Mouse (Mus musculus) megakaryocyte, adult 5-6 weeks (primary cell): Measurements from ENCODE around the gene Unk. TPM values are rescaled to one million over a fixed set of nuclear protein-coding genes. Genes with fewer than 3 reads are reported as not detected.

ENCODE experiments used
- ATAC-seq: 2 replicates; pipeline ENCODE4 v1.8.0; 2016; ENCODE audit warnings: mild to moderate bottlenecking, inconsistent platforms; ENCODE audit not compliant: poor library complexity, severe bottlenecking
- total RNA-seq, 2 experiments: library from RNA; stranded (forward) in 1 of 2; stranded (reverse) in 1 of 2; fragments of 153-499, 151-499 nt in 1 of 2; fragments of 221-1000, 200-1000 nt in 1 of 2; gene quantifications; 2 replicates each; pipeline versions ENCODE4 v1.2.3 to v1.2.4; 2015 to 2017

The Unk gene
- total RNA-seq, 2 experiments from 2014 or later: 7.8 to 10.5 TPM

DNA sequence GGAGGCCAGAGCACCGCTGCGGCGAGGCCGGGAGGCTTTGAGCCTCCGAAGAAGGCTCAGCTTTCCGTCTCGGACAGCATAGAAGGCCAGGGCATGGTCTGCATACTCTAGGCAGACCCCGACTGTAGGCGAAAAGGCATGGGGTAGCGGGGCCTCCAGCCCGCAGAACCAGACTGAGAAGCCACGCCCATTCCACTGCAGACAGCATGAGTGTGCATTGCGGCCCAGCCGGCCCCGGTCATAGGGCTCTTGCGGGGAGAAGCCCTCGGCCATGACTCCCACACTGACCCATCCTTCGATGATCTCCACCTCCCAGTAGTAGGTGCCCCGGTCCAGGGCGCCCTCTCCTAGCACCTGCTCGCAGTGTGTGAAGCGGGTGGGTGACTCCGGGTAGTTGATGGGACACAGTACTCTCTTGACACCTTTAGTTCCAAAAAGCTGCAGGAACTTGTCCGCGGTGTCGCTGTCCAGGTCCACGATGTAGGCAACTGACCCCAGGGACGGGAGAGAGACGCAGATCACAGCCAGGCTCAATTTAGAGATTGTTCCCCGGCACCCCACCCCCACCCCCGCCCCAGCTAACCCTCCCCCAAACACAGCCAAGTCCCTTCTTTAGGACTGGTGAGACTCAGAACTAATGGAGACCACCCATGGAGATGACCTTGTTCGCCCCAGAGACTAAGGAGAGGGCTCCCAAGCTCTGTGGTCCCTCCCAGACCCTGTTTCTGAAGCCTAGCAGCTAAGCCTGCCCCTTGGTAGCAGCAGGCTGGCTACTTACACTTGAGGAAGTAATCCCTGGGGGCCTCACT lies 76.2 kb downstream of the Unk start:
- ATAC-seq: no peak

DNA sequence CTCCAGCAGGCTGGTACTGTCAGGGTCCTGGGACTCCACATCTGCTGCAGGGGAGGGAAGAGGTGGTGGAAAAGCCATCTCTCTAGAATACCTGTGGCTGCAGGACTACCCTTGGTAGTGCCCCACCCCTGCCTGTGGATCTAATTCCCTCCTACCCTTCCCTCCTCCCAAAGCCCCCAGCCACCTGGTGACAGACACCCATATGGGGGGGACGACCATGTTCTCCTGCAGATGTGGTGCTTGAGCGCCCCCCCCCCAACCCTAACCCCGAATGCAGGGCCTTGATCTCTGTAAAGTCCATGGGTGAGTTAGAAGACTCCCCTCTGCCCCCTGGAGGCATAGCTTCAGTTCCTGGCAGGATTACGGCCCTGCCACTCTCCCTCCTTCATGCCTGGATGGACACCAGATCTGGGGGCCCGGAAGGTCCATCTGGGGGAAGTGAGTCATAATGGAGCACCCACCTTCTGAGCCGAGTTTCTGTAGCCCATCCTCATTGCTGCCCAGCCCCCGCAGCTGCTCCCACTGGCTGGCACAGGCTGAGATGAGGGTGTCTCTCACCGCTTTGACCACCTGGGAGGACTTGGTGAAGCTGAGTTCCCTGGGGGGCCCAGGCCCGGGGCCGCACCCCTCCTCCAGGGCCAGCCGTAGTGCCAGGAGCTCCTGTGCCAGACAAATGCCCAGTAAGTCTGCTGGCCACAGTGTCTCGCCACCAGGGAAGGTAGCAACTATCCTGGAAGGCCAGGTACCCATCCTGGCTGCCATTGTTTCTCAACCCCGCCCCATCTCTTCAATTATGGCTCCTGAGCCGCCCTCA lies 77.0 kb downstream of the Unk start:
- no peak for ATAC-seq

DNA sequence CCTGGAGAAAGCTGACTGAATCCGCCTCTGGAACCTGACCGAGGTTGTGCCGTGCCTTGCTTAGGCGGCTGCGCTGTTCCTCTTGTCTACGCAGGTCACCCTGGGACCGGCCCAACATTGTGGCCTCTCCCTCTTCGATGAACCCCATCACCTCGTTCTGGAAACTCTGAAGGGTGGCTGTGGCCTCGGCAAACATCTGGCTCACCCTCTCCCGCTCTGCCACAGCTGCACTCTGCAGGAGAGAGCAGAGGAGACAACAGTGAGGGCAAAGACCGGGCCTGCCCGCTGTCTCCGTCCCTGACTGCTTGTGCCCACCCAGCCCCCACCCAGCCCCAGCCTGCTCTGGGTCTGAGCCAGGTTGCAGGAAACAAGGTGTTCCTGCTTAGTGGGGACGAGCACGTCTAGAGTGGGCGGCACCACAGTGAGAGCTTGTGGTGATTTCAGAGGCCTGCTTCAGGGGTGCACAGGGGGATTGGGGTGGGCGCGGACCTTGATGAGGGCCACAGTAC lies 77.7 kb downstream of the Unk start:
- no peak for ATAC-seq

DNA sequence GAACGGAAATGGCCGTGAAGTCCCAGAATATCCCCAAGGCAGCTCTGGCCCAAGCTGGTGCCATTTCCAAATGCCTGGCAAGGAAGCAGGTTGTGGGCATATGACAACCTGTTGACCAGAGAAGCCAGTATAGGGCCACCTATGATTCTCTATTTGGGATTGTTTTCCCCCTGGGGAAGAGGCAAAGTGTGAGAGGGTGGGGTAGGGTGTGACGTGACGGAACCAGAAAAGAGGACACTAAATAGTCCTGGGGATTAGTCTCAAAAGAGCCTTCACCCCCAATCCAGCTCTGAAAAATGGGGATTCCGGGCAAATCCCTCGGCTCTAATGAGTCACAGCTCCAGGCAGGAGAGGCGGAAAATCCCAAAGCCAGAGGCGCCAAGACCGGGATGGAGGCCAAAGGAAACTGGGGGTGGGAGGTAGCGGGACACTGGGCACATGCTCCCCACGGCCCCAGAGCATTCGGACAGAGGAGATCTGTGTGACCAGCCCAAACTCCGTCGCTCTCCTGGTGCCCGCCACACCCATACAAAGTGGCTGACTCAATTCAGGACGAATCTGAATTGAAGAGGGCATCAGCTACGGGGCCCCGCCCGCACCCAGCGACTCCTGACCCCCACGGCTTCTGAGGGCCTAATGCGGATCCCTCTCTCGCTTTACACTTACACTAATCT lies 78.5 kb downstream of the Unk start:
- ATAC-seq: no peak

DNA sequence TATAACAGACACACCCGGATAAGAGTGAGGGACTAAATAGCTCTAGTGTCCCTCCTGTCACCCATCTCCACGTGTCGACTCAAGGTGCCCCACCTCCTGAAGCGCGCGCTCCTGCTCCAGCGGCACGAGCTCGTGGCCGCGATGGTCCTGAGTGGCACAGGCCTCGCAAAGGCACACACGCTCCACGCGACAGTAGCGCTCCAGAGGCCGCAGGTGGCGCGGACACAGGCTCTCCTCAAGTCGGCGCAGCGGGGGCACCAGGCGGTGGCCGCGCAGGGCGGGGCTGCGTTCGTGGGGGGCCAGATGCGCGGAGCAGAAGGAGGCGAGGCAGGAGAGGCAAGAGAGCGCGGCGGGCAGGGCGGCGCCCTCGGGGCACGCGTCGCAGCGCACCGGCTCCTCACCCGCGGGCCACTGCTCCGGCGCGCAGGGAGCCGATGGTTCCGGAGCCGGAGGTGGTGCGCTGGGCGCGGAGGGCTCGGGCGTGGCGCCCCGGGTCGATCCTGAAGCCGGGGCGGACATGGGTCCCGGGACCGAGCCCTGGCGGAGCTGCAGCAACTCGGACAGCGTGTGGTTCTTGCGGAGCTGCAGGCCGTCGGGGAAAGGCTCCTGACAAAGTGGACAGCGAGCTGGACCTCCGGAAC lies 79.4 kb downstream of the Unk start:
- ATAC-seq: 0 out of 2 replicates have a peak, but pooled peaks have one; percentile 24

DNA sequence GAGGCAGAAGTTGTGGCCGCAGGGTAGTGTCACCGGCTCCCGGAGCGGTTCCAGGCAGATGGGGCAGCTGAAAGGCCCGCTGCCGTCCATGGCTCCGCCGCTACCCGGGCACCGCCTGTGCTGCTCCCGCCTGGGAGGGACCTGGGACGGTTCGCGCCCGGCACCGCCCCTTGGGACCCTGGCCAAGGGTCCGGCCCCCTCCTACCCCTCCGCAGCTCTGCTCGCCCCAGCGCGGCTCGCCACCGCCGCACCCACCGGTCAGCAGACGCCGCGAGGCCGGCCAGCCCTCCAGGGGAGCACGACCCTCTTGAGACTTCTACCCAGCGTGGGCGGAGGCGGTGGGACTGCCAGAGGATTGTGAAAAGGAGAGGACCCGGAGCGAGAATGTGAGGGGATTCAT lies 80.0 kb downstream of the Unk start:
- ATAC-seq: no peak

DNA sequence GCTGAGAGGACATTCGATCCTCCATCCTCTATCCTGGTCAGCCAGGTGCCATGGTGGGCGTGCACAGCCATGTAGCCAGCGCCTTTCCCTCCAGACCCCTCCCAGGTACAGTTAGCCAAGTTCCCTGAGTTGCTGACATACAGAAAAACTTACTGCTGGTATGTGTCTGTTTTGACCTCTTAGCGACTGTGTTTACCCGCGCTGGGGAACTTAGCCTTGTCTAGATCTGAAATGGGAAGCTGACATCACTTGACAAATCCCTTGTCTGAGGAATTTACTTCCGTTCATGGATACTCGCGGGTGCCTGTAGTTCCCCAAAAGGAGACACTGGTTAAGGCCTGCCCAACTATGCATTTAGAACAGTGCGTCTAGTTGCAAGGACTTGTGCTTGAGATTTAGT lies 80.4 kb downstream of the Unk start:
- ATAC-seq: peak; percentile 60

Other genes starting within 250 kb of the Unk start
- gene Caskin2, start 216.7 kb upstream of the Unk start, total RNA-seq (2015): 1.6 and 2.5 TPM in 2 replicates
- 1.7 and 3.0 TPM in 2 replicates for gene Caskin2, start 216.7 kb upstream of the Unk start, total RNA-seq (2017)
- 2.6 and 5.4 TPM in 2 replicates for gene Tsen54, start 215.6 kb upstream of the Unk start, total RNA-seq (2015)
- 7.0 and 16.3 TPM in 2 replicates for gene Tsen54, start 215.6 kb upstream of the Unk start, total RNA-seq (2017)
- gene Llgl2, start 206.3 kb upstream of the Unk start, total RNA-seq (2015): 3.4 and 5.0 TPM in 2 replicates
- gene Llgl2, start 206.3 kb upstream of the Unk start, total RNA-seq (2017): 5.2 and 6.0 TPM in 2 replicates
- gene Myo15b, start 171.9 kb upstream of the Unk start, total RNA-seq (2015): 0.51 TPM in 1 of 2 replicates, not detected in the other
- gene Myo15b, start 171.9 kb upstream of the Unk start, total RNA-seq (2017): 0.04 and 0.33 TPM in 2 replicates
- 37.5 and 48.1 TPM in 2 replicates for gene Smim5, start 130.4 kb upstream of the Unk start, total RNA-seq (2015)
- gene Smim5, start 130.4 kb upstream of the Unk start, total RNA-seq (2017): 40.4 and 42.5 TPM in 2 replicates
- 2.7 and 4.9 TPM in 2 replicates for gene Smim6, start 118.3 kb upstream of the Unk start, total RNA-seq (2015)
- 0.73 TPM in 1 of 2 replicates, not detected in the other for gene Smim6, start 118.3 kb upstream of the Unk start, total RNA-seq (2017)
- gene Sap30bp, start 97.0 kb upstream of the Unk start, total RNA-seq (2015): 18.6 and 22.6 TPM in 2 replicates
- 158 and 190 TPM in 2 replicates for gene Sap30bp, start 97.0 kb upstream of the Unk start, total RNA-seq (2017)
- 13.2 and 19.9 TPM in 2 replicates for gene Recql5, start 96.8 kb upstream of the Unk start, total RNA-seq (2015)
- 19.9 and 22.5 TPM in 2 replicates for gene Recql5, start 96.8 kb upstream of the Unk start, total RNA-seq (2017)
- 0.09 TPM in 1 of 2 replicates, not detected in the other for gene Itgb4, start 55.6 kb upstream of the Unk start, total RNA-seq (2015)
- not detected in 2 replicates for gene Itgb4, start 55.6 kb upstream of the Unk start, total RNA-seq (2017)
- 4.6 and 5.0 TPM in 2 replicates for gene Galk1, start 17.6 kb upstream of the Unk start, total RNA-seq (2015)
- gene Galk1, start 17.6 kb upstream of the Unk start, total RNA-seq (2017): 10.4 and 10.8 TPM in 2 replicates
- gene H3f3b, start 2.4 kb upstream of the Unk start, total RNA-seq (2015): 756 and 808 TPM in 2 replicates
- 735 and 795 TPM in 2 replicates for gene H3f3b, start 2.4 kb upstream of the Unk start, total RNA-seq (2017)
- gene Unc13d, start 47.6 kb downstream of the Unk start, total RNA-seq (2015): 16.5 and 18.2 TPM in 2 replicates
- 26.7 and 27.7 TPM in 2 replicates for gene Unc13d, start 47.6 kb downstream of the Unk start, total RNA-seq (2017)
- 89.9 and 100 TPM in 2 replicates for gene Wbp2, start 56.7 kb downstream of the Unk start, total RNA-seq (2015)
- gene Wbp2, start 56.7 kb downstream of the Unk start, total RNA-seq (2017): 39.5 and 49.8 TPM in 2 replicates
- gene Trim47, start 96.9 kb downstream of the Unk start, total RNA-seq (2015): 0.47 TPM in 1 of 2 replicates, not detected in the other
- gene Trim47, start 96.9 kb downstream of the Unk start, total RNA-seq (2017): 0.07 TPM in 1 of 2 replicates, not detected in the other
- 15.8 and 15.9 TPM in 2 replicates for gene Trim65, start 100.8 kb downstream of the Unk start, total RNA-seq (2015)
- gene Trim65, start 100.8 kb downstream of the Unk start, total RNA-seq (2017): 7.9 and 10.7 TPM in 2 replicates
- 14.6 and 17.3 TPM in 2 replicates for gene Mrpl38, start 108.5 kb downstream of the Unk start, total RNA-seq (2015)
- 6.9 and 10.0 TPM in 2 replicates for gene Mrpl38, start 108.5 kb downstream of the Unk start, total RNA-seq (2017)
- 2.9 and 5.9 TPM in 2 replicates for gene Fbf1, start 137.8 kb downstream of the Unk start, total RNA-seq (2015)
- gene Fbf1, start 137.8 kb downstream of the Unk start, total RNA-seq (2017): 5.7 and 6.3 TPM in 2 replicates
- gene Ten1, start 168.5 kb downstream of the Unk start, total RNA-seq (2015): 58.5 and 63.9 TPM in 2 replicates
- 21.4 and 27.2 TPM in 2 replicates for gene Ten1, start 168.5 kb downstream of the Unk start, total RNA-seq (2017)
- gene Acox1, start 168.7 kb downstream of the Unk start, total RNA-seq (2015): 15.1 and 18.3 TPM in 2 replicates
- 18.6 and 19.7 TPM in 2 replicates for gene Acox1, start 168.7 kb downstream of the Unk start, total RNA-seq (2017)
- 0.11 TPM in 1 of 2 replicates, not detected in the other for gene Evpl, start 207.8 kb downstream of the Unk start, total RNA-seq (2015)
- 0.24 and 0.37 TPM in 2 replicates for gene Evpl, start 207.8 kb downstream of the Unk start, total RNA-seq (2017)
- gene Srp68, start 243.9 kb downstream of the Unk start, total RNA-seq (2015): 17.4 and 21.0 TPM in 2 replicates
- 17.8 and 19.3 TPM in 2 replicates for gene Srp68, start 243.9 kb downstream of the Unk start, total RNA-seq (2017)